Mouse (Mus musculus) thymus, postnatal 25 days (tissue): ENCODE measurements around the gene Nptx1.

Experiments used
- DNase-seq: peaks from one replicate; pipeline ENCODE4 v3.0.0; 2022

Nptx1 gene

GRCm38 (mm10) chr11:119547183-119547921, at the start of gene Nptx1:
Gene Nptx1, minus strand, starts transcription at chr11:119547753.
- DNase-seq, result peak; percentile 8

GRCm38 (mm10) chr11:119593966-119594365, 46.4 kb upstream of the Nptx1 start:
- no peak for DNase-seq

DNA sequence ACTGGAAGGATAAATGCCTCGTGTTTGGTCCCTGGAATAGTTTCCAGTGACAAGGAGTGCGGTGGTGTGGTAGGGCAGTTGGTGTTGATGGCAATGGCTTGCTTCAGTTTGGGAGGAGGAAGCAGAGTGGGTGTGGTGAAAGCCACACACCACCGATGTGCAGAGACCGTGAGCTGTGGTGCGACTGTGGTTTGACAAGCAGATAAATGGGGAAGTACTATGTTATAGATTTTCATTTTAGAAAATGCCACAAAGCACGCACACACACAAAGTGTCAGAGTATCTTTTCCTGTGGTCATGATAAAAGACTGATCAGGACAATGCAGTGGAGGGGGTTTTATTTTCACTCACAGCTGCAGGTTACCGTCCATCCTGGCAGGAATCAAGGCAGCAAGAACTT, 41.7 kb upstream of the Nptx1 start:
- DNase-seq, result no peak

DNA sequence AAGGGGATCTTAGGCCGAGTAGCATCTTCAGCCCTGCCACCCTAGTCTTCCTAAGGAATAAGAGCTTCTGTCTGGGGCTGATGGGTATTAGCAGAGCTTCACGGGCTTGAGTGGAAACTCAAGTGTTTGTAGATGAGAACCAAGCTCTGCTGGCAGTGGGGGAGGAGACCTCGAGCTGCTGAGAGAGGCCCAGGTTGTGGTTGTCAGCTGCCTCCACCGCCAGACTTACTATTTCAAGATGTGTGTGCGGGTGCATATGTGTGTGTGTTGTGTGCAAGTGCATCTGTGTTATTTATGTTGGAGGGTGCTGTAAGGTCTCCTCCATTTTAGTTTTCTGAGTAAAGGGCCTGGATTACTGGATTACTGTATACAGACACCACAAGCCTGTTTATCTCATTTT, 39.6 kb upstream of the Nptx1 start:
- DNase-seq, result no peak

GRCm38 (mm10) chr11:119586511-119586910, 39.0 kb upstream of the Nptx1 start:
- no peak for DNase-seq

- DNase-seq, result no peak
Measured at GRCm38 (mm10) chr11:119577721-119578120, 30.2 kb upstream of the Nptx1 start.

- DNase-seq, result no peak
Measured at GRCm38 (mm10) chr11:119576855-119577254, 29.3 kb upstream of the Nptx1 start.

DNA sequence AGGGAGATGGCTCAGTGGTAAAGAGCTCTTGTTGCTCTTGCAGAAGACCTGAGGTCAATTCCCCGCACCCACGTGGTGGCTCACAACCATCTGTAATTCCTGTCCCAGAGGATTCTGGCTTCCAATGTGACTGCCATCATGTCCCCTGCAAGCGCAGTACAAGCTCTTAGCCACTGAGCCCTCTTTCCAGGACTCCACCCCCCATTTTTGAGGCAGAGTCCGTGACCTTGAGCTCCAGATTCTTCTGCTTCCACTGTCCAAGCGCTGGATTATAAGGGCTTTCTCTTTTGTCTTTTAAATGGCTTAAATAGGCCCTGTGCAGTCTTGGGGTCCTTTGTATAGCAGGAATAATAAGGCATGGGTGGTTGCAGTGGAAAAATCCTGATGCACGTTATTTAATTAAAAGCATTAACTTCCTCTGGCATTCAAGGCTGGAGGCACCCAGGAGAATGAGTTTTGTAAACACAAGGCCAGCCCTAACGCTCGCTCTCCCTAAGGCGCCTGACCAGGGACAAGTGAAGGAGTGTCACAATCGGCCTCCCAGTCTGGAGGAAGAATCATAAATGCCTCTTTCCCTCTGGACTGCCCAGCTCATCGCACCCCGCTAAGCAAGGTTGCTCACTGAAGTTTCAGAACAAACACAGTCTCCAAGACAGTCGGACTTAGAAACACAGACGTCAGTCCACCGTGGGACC, 24.9 kb upstream of the Nptx1 start:
- DNase-seq, result no peak

GRCm38 (mm10) chr11:119566188-119566587, 18.6 kb upstream of the Nptx1 start:
- no peak for DNase-seq

- no peak for DNase-seq
Measured at GRCm38 (mm10) chr11:119565684-119566083, 18.1 kb upstream of the Nptx1 start.

DNA sequence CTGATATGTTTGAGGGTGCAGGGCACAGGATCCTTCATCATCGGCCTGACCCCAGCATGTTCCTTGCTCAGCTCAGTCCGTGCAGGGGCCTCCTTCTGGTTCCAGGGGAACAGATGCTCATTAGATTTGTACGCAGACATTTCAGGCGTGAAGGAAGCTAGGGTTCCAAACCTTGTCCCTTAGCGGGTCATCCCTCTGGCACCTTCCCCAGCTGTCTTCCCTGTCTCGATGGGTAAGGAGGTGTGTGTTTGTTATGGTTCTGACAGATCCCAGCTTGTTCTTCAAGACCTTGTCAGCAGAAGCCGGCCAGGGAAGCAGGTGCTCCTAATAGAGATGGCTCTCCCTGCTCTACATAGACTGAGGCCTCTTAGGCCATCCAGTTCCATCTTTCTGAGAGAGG, 17.5 kb upstream of the Nptx1 start:
- DNase-seq, result no peak

DNA sequence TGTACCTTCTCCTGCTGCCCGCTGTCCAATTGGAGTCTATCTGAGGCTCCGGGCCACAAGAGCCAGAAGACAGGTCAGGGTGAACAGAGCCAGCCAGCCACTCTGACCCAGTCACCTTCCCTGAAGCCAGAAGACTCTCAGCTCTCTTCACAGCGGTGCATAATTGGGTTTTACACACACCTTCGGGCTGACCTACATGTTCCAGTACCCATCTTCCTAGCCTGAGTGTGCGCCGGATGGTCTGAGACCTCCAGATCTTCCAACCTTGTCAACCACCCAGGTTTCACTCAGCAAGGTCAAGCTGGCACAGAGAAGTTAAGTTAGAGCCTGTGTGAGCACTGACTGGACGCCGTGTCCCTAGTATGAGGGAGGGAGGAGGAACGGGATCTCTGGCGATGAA, 16.8 kb upstream of the Nptx1 start:
- no peak for DNase-seq

- no peak for DNase-seq
Measured at GRCm38 (mm10) chr11:119563166-119563565, 15.6 kb upstream of the Nptx1 start.

DNA sequence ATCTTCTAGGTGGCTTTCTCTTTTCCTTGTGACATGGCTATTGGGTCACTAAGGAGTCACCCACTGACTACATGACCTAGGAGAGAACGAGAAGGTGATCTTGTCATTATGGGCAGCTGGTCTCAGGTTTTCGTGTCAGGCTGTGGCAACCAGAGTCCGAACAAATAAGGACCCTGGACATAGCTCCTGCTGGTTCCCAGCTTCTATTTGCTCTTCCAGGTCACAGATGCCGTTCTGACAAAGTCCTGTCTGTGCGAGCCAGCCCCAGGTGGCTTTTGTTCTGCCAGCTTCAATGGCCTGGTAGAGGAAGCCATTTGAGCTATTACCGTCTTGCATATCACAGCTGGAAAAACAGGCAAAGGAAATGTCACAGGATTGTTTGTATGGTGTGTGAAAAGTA, 14.7 kb upstream of the Nptx1 start:
- DNase-seq, result no peak

- no peak for DNase-seq
Measured at GRCm38 (mm10) chr11:119558870-119559610, 11.5 kb upstream of the Nptx1 start.

DNA sequence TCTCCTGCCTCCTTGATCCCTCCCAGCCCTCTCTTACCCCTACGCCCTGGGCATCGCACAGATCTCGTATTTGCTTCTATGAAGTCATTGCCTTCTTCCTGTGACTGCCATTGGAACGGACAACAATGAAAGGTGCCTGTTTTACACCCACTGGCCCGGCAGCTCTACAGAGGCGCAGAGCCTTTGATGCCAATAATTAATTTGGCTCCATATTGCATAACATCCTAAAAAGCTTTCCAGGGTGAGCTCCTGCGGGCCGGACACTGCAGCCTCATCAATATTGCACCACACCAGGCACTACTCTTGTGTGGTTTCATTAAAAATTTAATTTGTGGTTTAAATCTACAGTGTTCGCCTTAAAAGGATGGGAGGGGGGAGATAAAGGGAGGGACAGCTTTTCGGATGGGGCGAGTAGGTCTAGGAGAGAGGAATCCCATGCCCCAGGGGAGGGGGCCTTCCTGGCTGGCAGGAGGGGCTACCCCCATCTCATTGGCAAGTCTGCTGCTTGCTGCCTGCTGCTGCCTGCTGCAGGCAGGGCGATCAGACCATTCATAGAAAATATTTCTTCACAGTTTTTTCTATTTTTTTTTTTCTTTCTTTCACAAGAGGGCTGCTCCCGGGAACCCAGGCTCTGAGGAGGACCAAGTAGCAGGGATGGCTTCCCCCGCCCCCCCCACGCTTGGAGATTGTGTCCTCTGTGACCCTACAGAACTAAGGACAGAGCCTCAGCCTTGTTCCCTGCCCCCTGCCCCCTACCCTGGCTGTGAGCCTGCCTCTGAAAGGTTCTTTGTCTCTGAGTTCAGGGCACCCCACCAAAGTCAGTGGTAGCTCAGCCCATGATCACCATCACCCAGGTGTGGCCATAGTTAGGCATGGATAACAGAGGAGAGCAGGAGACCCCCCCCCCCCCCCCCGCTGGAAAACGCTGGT, 10.7 kb upstream of the Nptx1 start:
- DNase-seq, result no peak

- no peak for DNase-seq
Measured at GRCm38 (mm10) chr11:119555170-119555569, 7.6 kb upstream of the Nptx1 start.

GRCm38 (mm10) chr11:119554706-119555105, 7.2 kb upstream of the Nptx1 start:
- no peak for DNase-seq

GRCm38 (mm10) chr11:119552902-119553802, 5.6 kb upstream of the Nptx1 start:
- DNase-seq, result no peak

GRCm38 (mm10) chr11:119552301-119552700, 4.7 kb upstream of the Nptx1 start:
- DNase-seq, result no peak

- DNase-seq, result no peak
Measured at GRCm38 (mm10) chr11:119551468-119551867, 3.9 kb upstream of the Nptx1 start.
